Mouse (Mus musculus): ENCODE measurements around the gene Npy4r. TPM values are rescaled to one million over a fixed set of nuclear protein-coding genes. Genes with fewer than 3 reads are reported as not detected.

Npy4r gene
- polyA plus RNA-seq (2015; fragmentation: Nextera tagmentation; extraction: Ambion mirVana), result 0.08 TPM in 1 of 2 replicates, not detected in the other

DNA sequence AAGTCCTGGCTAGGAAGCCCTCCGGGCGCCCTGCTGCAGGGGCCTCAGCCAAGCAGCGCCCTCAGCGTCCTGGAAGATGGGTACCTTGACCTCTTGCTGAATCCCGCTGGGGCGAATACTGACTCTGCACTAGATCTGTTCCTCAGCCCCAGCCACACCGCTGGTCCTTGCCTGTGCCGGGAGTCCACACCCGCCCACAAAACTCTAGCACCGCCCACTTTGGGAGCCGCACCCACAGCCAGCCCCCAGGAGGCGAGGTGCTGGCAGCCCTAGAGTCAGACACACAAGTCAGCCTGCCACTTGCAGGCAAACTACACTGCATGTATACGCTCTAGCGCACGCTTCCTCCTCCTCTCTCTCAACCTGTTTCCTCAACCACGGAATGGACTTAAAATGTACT, at the start of gene Npy4r:
Gene Npy4r, minus strand, starts transcription at position 148 of the 400 bp plus-strand sequence.
- peak; percentile 30 for DNase-seq (ENCODE audit: low spot score)

DNA sequence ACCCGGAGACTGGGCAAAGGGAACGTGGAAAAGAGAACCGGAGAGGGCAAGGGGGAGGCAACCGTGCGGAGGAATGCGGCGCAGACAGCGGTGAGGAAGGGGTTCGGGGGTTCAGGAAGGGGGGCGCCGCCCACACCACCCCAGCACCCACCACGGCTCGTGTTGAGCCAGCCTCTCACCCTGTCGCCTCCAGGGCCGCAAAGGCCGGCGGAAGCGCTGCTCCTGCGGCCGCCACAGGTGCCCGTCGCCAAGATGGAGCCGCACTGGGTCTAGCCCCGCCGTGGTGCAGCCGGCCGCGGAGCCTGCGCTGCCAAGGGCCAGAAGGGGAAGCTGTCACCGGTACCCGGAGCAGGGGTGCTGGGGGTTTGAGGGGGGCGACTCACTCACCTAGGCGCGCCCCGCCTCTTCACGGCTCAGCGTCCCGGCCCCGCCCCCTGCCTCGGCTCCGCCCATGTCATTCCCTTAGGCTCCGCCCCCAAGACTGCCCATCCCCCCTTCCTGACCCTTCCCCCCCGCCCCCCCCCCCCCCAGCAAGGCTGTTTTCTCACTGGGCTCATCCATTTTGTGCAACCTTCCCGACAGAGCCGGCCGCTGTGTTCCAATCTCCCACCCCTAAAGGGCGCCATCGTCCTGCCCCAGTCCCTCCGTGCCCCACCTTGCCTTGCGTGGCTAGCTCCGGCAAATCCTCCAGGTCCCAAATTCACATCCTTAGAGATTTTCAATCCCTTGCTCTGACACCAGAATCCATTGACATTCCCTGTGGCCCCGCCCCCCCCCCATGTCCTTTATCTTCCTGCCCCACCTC, 49.1 kb upstream of the Npy4r start, which contains the start of gene Gprin2:
Gene Gprin2, minus strand, starts transcription at position 423 of the 805 bp plus-strand sequence.
- peak; percentile 19 for DNase-seq (ENCODE audit: low spot score)

DNA sequence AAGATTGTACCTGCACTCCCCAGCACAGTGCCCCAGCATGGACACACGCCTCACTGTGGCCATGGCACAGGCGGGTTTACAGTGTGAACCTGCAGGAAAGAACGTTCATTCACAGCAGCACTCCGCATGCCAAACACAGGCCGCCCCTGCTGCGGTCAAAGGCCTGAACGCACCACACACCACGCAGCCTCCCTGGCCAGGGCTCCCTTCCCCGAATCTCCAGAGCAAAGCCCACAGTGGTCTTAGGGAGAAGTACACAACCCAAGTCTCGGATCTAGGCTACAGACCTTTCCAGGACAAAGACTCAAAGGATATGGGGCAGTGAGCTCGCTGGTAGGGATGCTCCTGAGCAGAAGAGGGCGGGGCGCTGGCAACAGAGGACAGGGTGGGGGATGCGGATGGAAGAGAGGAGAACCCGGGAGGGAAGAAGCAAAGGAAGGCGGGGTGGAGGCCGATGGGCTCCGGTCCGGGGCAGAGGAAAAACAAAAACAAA, 48.5 kb upstream of the Npy4r start:
- DNase-seq (ENCODE audit: low spot score), result no peak

DNA sequence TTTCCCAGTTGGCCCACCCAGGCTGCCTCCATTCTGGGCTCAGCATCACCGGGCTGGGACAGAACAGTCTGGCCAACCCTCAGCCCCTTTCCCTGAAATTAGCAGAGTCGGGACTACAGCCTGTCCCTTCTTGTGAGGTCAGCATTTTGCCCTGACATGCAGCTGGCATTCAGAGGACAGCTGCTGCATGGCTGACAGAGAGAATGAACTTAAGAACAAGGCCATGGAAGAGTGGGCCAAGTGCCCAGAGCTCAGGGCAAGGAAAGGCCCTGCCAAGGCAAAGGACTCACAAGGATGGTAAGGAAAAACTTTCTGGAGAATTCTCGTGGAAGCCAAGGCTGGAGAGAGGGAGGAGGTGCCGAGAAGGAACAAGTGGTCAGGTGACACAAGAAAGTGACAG, 44.4 kb upstream of the Npy4r start:
- no peak for DNase-seq (ENCODE audit: low spot score)

DNA sequence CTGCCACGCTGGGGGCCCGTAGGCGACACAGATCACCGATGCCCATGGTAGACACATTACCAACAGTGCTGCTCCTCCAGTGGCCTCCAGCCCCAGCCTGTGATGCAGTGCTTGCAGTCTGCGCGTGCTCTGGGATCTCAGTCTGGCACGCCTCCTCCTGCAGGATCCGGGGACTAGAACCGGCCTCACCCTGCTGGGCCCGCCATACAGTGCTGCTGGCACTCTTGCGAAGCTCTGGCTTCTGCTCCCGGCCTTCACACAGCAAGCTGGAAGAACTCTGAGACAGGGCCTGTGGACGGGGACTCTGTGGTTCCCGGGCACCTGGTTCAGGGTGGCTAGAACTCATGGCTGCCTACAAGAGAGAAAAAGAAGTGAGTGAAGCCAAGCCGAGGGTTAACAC, 43.2 kb upstream of the Npy4r start:
- no peak for DNase-seq (ENCODE audit: low spot score)

DNA sequence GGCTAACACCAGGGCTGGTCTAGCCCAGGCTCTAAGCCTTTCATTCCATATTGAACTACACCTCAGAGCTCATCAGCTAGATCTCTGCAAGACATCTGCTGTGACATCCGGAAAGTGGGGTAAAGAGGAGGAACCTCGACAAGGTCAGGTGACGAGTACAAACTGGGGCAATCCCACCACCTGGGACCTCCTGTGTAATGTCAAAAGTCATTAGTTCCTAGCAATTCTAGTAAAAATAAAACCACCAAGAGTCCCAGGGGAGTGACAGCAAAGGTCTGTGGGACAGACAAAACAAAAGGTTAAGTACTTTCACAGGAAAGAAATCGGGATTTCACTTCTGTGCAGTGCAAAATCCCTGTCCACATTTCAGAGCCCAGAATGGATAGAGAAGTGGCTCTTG, 41.6 kb upstream of the Npy4r start:
- DNase-seq (ENCODE audit: low spot score), result peak; percentile 34

DNA sequence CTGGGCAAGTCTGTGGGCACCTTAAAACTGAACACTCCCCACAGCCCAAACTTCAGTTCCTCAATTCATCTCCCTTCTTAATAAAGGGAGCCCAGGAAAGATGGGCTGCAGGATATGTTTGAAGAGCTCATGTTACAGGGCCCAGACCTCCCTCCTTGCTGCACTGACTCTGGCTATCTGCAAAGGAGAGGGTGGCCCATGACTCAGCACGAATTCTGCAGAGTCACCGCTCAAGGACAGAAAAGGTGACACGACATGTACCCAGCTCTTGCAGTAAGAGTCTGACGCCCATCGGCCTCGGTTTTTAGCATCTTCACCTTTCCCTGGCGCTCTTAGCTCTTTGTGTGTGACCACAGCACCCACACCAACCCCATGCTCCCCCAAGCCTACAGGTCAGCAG, 38.1 kb upstream of the Npy4r start:
- no peak for DNase-seq (ENCODE audit: low spot score)

DNA sequence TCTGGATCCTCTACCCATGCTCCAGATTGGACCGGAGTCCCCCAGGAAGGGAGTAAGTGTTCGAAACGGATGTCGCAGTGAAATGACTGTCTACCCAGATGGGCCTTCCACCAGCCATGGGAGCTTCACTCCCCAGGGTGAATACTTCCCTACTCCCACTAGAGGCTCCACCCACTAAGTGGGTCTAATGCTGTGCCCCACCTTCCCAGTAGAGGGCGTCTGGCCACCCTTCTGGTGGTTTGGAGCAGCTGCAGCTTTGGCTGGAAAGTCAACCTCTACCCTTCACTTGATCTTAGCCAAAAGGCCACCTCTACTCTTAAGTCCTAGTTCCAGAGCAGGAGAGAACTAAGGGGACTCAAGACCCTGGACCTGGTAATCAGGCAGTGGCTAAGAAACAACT, 36.3 kb upstream of the Npy4r start:
- DNase-seq (ENCODE audit: low spot score), result peak; percentile 72

DNA sequence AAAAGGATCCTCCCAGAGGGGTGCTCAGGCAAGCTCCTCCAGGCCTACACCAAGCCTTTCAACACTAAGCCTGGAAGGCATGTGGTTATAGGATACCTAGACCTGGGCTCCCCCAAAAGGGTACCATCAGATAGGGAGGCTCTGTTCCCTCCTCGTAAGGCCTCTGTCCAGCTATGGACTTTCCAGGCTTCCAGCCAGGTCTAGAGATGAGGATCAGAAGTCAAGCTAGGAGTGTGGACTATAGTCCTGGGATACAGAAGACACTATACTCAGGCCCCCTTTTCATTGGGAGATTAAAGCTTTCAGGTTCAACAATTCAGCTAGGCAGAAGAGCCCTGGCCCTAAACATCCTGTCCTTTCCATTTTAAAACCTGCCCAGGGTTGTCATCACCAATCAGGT, 30.8 kb upstream of the Npy4r start:
- DNase-seq (ENCODE audit: low spot score), result no peak

DNA sequence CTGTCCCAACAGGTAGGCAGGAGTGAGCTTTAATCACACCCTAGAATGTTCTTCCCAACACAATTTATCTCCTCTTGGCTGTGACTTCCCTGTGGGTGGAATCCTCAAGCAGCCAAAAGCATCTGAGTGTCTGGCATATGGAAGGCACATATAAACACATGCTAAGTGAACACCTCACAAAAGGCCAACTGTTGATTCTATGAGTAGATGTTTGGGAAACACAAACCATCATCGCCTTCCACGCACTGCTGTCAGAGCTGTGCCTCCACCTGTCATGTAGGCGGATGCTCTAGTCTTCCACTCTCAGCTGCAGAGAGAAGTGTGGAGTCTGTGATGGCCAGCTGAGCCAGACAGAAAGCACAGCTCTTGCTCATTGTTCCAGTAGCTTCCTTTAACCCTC, 27.1 kb upstream of the Npy4r start:
- no peak for DNase-seq (ENCODE audit: low spot score)

DNA sequence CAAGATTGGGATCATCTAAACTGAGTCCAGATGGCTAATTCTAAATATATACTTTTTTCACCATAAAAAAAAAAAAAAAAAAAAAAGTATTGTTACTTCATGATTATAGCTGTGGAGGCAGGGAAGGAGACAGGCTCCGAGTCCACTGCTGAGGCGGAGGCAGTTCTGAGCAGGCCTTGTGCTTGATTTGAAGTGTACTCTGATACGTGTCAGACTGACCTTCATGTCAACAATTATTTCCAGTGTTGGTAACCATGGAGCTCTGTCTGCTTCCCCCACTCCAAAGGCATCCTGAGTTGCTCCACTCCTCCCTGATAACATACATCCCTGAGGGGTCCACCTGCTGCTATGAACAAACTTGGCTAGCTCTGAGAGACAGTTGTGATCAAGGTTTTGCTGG, 18.8 kb upstream of the Npy4r start:
- no peak for DNase-seq (ENCODE audit: low spot score)

DNA sequence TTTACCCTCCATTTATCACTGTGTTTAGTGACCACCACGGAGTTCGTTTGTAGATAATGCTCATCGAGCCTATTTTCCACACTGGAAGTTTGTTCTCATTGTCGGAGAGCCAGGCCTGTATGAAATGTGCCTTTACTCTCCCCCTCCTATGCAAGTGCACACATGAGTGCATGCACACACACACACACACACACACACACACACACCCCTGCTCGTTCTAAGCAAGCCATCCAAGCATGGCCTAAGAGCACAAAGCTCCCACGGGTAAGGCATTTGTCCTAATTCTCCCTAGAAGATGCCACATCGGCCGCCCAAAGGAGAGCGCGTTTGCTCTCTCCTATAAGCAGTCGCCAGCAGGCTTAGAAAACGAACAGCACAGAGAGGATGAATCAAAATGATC, 3.5 kb upstream of the Npy4r start:
- DNase-seq (ENCODE audit: low spot score), result no peak

DNA sequence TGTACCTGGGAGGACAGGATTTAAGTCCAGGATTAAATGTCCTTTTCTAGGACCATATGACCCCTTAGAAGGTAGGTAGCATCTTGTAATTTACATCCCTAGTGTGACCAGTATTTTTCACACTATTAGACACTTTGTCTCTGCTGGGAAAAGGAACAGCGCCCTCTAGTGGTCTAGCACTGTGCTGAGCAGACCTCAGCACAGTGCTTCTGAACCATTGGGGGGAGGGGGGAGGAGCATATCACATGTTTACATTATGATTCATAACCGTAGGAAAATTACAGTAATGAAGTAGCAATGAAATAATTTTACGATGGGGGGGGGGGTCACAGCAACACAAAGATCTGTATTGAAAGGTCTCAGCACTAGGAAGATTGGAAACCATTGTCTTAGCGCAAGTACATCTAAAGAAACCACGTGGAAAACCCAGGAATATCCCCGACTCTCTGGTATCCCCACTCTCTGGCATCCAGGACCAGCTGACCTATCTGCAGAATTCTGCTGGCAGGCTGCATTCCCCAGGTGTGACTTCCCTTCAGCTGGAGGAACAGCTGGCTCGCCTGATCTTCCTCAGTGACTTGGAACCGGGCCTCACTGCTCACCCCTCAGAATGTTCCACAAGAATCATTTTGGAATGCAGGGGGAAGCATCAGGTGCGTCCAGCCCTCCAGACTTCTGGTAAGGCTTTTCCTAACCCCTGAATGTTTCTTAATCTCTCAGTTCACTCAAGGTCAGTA, 2.5 kb upstream of the Npy4r start:
- DNase-seq (ENCODE audit: low spot score), result peak; percentile 54

DNA sequence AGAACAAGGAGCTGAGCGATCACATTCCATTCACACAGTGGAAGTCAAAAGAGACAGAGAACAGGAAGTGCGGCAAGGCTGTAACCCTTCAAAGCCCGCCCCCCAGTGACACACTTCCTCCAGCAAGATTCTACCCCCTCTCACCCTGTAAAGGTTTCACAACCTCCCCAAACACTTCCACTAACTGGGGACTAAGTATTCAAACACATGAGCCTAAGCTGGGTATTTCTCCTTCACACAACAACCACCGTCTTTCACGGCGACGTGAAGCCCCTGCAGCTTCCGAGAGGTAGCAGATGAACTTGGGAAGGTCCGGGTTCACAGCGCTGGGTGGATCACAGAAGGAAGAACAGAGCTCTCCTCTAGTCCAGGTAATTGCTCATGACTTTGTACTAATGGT, 9.4 kb downstream of the Npy4r start:
- DNase-seq (ENCODE audit: low spot score), result no peak

DNA sequence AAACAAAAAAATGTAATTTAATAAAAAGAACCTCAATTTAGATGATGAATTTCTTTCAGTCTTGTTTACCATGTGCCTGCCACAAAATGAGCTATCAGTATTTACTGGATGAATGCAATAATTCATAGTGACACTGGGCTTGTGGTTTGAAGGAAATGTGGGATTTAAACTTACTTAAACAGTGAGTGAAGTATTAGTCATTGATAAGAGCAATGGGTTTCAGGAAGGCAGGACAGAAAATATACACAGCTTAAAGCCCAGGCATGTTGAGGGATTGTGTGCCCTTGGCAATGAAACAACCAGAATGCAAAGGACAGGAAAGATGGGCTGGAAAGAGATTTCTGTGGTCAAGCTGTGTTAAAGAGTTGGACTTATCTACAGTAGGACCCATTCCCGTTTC, 10.0 kb downstream of the Npy4r start:
- no peak for DNase-seq (ENCODE audit: low spot score)

DNA sequence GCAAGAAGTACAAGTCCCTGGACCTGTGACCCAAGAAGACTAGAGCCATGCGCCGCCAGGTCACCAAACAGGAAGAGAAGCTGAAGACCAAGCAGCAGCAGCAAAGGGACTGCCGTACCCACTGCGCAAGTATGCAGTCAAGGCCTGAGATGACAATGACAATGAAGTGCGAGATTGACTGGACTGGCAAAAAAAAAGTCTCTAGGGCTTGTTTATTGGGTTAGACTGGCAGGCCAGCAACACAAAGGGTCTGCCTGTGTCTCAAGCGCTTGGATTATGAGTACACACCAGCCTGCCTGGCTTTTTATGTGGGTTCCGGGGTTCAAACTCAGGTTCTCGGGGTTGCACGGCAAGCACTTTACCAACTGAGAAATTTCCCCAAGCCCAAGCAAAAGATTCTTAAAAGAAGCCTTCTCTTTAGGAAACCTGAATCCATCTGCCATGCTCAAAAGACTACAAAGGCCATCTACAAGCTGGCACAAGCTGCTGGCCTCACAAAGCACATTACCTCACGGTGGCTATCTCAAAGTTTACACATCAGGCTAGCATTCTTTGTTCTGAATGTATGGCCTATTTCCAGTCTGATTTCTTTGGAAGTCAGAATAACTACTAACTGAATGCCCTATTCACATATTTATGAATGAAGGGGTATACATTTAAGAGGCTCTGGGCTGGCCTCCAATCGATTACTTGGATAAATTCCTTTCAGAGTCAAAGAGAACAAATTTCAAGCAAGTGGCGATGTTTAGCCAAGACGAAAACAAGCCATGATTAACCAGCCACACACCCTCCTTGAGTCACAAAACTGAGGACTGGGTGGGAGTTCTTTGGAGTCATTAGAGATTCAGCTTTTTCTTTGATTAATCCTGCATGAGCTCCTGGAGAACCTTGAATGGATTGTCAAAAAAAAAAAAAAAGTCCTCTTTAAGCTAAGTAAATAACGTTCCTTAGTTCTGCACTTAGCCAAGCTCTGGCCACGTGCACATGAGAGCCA, 12.3 kb downstream of the Npy4r start:
- no peak for DNase-seq (ENCODE audit: low spot score)

DNA sequence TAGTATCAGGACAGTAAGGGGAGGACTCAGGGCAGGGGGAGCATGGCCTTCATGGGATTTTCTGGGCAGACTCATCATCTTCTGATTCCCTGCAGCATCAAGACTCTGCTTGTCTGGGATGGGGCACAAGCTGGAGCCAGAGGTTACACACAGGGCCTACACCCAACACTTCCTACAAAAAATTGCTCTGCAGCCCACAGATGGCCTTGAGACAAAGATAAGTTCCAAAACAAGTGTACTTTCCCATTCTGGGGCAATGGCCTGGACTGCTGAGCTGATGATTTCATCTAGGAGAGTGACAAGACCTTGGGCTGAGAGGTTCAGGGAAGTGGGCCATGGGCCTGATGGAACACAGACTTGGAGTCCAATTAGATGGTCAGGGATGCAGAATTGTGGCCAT, 16.9 kb downstream of the Npy4r start:
- DNase-seq (ENCODE audit: low spot score), result no peak

DNA sequence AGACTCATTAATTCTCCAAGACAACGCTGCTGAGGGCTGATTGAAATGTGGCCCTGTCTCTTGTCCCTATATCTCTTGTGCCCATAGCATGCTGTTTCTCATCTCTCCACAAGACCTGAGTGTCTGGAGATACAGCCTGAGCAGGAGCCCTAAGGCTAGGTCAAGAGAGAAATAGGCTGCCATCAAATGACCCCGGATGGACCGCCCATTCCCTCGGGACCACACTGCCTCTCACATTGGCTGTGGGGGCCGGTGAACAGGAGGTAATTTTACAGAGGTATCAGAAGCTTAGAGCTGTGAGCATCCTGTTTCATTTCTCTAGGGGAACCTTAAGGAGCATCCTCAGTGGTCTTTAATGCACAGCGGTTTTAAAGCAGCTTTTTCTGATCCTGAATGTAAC, 21.1 kb downstream of the Npy4r start:
- no peak for DNase-seq (ENCODE audit: low spot score)

DNA sequence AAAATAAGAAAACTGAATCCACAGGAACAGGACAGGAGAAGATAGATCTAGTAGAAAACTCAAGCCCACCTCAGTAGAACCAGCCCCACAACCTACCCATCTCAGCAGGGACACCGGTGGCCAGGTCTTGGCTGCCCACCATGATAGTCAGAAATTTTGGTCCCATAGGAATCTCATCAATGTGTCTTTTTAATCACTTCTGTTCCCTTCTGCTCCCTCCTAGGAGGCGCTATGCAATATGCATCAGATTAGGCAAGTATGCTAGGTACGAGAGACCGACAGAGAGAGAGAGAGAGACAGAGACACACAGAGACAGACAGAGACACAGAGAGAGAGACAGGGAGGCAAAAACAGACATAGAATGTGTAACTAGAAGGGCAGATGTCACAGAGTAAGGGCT, 30.6 kb downstream of the Npy4r start:
- no peak for DNase-seq (ENCODE audit: low spot score)

DNA sequence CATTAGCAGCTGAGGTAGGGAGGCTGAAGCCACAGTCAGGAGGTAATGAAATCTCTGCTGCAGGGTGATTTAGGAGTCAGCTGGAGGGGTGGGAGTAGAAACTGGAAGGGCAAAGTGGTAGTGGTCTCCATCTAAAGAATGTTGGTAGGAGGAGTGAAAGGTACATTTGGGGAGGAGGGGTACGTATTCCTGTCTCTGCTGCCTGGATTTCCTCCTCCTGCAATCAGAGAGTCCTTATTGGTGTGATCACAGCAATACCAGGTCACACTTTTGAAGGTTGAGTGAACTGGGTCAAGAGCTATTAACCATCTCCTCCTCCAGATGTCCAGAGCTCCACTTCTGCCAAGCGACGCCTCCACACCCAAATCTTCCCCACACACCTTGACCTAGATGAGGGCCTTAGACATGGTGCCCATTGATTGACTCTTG, 31.4 kb downstream of the Npy4r start:
- DNase-seq (ENCODE audit: low spot score), result no peak

All from thymus, postnatal 0 days (tissue).